Mouse (Mus musculus): ENCODE results near the gene Mrpl53.

DNA sequence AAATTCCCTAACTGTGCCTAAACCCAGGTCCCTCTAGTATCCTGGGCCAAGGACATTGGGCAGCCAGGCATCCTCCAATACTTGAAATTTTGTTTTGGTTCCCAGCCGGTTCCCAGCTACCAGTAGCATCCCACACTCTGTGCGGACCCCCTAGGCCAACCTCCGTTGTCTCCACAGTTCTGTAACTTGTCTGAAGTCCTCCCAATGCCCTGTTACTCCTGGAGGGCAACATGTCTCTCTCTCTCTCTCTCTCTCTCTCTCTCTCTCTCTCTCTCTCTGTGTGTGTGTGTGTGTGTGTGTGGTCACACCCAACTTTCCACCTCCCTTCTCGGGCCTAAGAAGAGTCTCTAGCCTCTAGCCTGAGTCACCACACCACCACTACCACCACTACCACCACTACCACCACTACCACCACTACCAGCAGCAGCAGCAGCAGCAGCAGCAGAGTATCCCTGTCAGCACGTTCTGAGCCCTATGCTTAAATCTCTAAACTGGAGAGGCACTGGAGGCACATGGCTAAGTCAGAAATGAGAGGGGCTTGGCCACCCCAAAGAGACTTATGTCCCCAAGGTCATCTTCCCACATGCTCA lies 27.5 kb downstream of the Mrpl53 start:
- TF ChIP-seq GATA1 (IDR thresholded peaks at IDR 0.05; ENCODE audit: borderline replicate concordance, low read length) (no peak), FLI1 (IDR thresholded peaks at IDR 0.05; ENCODE audit: low read length) (no peak)

Measured in megakaryocyte, embryonic 14.5 days (primary cell).